Mouse (Mus musculus) gastrocnemius, adult 8-10 months (tissue): ENCODE measurements at regions not wholly inside any gene's neighbourhood (a gene's known extent, or its start where the extent isn't known, plus 50 kb on each side); places are given as distances from the start of the nearest gene placed in this dataset.

Source experiments
- DNase-seq, 2 experiments: peaks; one replicate each; pipeline ENCODE4 v3.0.0; 2022; ENCODE audit warnings: low spot score in 2 of 2

DNA sequence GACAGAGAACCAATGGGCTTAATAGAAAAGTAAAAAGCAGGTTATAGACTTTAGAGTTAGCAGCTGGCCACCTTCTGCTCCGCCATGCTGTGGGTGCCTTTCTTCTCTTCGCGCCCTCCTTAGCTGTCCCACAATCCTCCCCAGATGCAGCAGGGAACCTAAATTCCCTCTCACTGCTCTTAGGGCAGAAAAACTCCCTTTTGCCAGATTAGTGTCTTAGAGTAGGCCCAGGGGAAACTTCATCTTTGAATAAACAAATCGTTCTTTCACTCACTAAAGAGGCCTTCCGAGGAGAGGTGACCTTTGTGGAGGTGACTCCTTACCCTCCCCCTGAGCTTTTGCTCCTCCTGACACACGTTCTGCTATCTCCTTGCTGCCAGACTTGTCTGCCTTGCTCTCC is 157.0 kb upstream of the Six2 start:
- no peak for DNase-seq

- DNase-seq = no peak
Observed at GRCm38 (mm10) chr17:85844486-85844885, 156.4 kb upstream of the Six2 start.

DNA sequence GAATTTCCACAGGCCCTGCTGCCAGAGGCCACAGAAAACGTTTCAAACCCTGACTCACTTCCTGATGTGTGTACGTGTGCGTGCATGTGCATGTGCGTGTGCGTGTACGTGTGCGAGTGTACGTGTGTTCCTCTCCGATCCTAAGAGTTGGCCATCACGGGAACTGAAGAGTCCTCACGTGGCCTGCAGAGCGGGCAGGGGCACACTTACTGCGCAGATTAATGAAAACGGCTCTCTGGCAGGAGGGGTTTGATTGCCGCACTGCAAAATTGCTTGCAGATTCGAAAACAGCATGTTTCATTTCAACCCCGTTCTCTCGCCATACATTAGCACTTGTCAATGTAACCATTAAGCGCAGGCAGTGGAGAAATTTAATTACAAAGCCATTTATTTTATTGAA is 135.0 kb upstream of the Six2 start:
- DNase-seq = no peak

- peak in 1 of 2 experiments; percentile 24 for DNase-seq
Observed at GRCm38 (mm10) chr17:85821861-85822260, 133.8 kb upstream of the Six2 start.

- peak; percentile 6 to 20 for DNase-seq
Observed at GRCm38 (mm10) chr17:85818098-85818855, 130.2 kb upstream of the Six2 start.

DNA sequence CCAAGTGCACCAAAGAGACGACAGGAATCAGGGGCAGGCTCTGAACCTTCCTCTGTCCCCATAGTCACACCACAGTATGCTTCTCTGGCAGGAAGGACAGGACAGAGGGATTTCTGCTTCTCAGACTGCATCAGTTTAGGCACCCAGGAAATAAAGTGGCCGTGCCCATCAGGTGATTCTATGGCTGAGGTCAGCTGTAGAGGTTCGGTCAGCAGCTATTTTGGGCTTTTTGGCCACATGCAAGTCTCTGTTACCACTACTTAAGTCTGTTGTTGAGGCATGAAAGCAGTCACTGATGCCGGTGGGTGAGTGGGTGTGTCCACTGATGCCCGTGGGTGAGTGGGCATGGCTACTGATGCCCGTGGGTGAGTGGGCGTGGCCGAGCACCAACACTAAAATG is 128.4 kb upstream of the Six2 start:
- DNase-seq = no peak

DNA sequence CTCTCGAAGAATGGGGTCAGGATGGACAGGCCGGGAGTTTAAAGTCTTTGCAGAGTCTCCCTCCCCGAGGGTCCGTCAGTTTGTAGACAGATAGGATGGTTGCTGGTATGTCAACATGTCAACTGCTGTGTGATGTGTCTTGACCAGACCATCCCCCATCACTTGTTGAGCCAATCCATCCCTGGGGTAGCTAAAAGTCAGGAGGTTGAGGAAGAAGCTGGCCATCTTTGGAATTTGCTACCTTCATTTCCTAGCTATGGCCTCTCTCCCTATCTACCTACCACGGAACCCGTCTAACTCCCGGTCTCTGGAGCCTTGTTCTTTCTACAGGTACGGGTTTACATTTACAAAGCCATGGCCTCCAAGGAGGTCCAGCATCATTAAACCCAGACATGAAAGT is 128.0 kb upstream of the Six2 start:
- DNase-seq = no peak

DNA sequence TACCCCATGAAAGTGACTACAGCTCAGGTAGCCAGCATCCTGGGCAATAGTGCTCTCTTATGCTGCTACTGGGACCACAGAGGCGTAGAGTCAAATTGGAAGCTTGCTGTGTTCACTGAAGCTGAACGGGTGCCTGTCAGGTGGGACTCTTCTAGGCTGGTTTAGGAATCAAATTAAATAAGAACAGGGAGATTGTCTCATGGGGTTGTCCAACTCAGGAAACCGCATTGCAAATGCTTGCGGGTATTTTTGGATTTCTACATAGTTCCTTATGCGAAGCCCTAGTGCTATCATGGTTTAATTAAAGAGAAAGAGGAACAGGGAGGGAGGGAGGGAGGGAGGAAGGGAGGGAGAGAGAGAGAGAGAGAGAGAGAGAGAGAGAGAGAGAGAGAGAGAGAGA is 120.5 kb upstream of the Six2 start:
- no peak for DNase-seq

- DNase-seq = no peak
Observed at GRCm38 (mm10) chr17:85805726-85806359, 117.8 kb upstream of the Six2 start.

DNA sequence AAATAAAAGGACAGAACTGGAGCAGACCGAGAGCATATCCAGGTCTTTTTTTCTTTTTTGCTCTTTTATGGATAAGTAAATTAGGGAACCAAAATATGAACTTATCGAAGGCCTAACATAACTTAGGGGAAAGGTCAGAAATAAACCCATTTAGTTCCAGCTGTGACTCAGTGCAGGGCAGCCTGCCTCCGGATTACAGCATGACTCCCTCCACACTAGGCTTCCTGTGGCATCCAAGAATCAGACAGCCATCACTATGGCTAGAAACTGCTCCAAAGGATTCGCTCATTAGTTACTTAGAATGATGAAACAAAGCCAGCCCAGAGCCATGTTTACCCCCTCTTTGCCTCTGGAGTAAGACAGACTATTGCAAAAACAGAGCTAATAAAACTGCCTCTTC is 116.6 kb upstream of the Six2 start:
- DNase-seq = peak in 1 of 2 experiments; percentile 18

DNA sequence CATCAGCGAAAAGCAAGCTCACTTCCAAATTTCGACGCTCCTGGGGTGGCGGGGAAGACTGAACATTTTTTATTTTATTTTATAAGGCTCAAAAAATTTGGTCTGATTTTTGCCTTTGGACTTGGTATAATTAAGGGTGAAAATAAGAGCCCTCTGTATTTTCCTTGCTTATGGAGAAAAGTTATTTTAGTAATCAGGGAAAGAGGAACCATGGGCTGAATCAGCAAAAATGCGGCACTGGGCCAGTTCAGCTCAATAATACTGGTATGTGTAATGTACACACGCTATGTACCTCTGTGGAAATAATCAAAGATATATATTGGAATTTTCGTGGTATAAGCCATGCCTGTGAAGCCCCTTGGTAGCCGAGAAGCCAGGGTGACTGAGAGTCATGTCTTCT is 113.7 kb upstream of the Six2 start:
- DNase-seq = no peak

DNA sequence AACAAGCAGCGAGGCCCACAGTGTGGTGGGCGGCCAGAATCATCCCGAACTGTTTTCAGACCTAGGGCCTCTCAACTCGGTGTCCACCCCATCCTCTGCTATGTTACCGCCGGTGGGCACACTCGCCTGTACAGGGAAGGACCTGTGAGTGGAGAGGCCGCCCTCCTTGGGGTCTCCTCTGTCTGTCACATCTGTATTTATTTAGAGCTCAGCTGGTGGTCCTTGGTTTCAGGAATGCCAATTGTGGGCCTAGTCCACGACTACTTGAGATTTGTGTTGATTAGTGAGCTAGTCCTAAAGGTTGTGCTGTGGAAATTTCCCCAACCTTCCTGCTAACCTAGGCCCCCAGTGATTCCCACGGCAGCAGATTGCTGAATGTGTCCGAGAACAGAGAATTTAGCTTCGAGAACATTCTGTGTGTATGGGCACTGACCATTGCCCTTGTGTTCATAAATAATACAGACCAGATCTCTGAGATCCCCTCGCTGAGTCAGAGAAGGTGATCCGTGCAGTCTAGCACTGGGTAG is 113.1 kb upstream of the Six2 start:
- DNase-seq = no peak

DNA sequence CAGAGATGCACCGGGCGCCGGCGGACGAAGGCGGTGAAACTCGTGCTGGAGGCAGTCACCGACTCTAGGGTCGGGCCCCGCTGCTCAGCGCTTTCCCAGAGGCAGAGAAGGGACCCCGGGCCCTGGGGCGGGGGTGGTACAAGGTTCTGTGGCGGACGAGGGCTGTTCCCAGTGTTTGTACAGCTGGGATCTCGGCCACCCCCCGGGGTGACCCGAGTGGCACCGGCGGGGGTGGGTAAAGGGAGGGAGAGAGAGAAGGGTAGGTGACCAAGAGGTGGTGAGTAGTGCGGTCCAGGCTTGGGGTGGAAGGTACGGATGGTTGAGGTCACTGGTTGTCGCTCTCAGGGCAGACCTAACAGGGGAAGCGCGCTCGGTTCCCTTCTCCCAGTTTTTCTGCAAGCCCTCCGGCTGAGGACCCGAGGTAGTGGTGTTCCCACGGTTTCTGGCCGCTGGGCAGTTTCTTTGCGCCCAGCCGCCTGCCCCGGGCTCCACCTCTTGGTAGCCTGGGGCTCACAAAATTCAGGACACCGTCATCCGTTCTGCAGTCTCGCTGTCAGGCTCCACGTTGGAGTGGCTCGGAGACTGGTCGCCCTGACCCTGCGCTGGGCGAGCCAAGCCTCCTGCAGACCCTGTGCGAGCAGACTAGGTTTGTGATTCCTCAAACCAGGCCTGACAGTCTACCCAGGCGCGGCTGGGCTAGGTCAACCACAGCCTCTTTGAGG is 112.4 kb upstream of the Six2 start:
- DNase-seq = peak in 1 of 2 experiments; percentile 10

GRCm38 (mm10) chr17:85799865-85800356 is 111.8 kb upstream of the Six2 start:
- no peak for DNase-seq

GRCm38 (mm10) chr17:85799081-85799864 is 111.2 kb upstream of the Six2 start:
- no peak for DNase-seq

- no peak for DNase-seq
Observed at GRCm38 (mm10) chr17:85797755-85798154, 109.7 kb upstream of the Six2 start.

- no peak for DNase-seq
Observed at GRCm38 (mm10) chr17:85795820-85796219, 107.7 kb upstream of the Six2 start.

DNA sequence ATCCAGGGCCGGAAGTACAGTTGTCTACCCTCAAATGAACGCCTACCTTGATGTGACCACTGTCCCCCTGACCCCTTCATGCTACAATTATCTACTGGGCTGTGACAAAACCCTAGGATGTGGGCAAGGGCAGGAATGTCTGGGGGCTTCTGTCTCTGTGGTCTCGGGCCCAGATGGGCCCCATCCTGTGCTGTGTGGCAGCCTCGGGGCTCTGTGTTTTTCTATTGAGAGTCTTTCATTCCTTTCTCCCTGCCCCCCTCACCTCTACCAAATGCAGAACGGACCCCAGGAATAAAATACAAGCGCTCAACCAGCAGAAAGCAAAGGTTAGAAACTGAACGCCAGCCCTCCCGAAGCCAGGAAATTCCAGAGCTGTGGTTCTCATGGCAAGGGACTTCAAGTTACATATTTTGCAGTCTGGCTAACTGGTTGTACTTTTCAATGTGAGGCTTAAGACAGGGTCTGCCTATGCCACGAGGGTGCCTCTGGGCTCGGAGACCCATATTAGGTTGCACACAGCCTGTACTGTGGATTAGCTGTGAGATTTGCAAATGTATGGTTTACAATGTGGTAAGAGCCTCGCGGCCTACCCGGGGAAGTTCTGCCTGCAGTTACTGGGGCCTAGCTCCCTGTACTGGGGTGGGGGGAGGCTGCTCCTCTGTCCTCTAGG is 97.7 kb upstream of the Six2 start:
- no peak for DNase-seq

DNA sequence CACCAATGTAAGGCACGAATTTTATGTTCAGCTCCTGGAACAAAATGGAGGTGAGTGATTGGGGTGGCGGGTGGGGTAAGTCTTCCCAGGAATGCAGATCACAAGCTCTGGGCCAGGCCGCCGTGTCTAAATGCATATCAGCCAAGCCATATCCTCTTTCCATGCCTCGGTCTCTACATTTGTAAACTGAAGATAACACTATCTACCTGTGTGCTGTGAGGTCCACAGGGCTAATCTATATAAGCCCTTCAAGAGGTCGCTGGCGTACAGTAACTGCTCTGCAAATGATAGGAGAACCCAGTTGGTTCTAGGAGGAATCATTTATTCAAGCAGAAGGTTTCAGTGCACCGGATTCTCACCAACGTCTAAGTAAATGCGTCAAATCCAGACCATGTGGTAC is 92.4 kb upstream of the Six2 start:
- DNase-seq = no peak

DNA sequence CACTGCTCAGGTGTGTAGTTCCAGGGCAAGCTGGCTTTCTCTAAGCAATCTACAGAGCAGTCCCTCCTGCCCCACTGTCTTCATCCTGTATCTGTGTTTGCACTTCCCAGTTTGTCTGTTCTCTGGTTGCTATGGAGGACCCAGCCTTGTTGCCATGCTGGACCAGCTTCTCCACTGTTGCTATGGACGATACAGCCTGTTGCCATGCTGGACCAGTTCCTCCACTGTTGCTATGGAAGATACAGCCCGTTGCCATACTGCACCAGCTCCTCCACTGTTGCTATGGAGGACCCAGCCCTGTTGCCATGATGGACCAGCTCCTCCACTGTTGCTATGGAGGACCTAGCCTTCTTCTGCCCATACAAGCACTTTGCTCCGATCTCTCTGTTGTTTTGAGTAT is 88.8 kb upstream of the Six2 start:
- no peak for DNase-seq

- DNase-seq = no peak
Observed at GRCm38 (mm10) chr17:85768341-85768740, 80.3 kb upstream of the Six2 start.
